ENCODE assay signal across 8 mouse cellular contexts in genomic region chr14:59605671-59606353, GRCm38 (mm10). TPM values are rescaled to one million over a fixed set of nuclear protein-coding genes. Genes with fewer than 3 reads are reported as not detected.
DNase-seq lines count a peak whose midpoint lies in the region; ATAC-seq and TF ChIP-seq lines count a peak whose summit lies in the region.

No protein-coding gene starts in this region.

- no peak for TF ChIP-seq POLR2A in ES-Bruce4 (IDR thresholded peaks at IDR 0.05; ENCODE audit: insufficient read depth, low read length)

- TF ChIP-seq CTCF in ES-Bruce4 (IDR thresholded peaks at IDR 0.05; ENCODE audit: low read depth, low read length), result peak; percentile 38

- H3K4me3 ChIP-seq in ES-Bruce4 (ENCODE audit: low read depth, low read length), result no peak overlapping the region

- DNase-seq in cerebellum, postnatal 36 days, result peak; percentile 71 to 75
- peak; percentile 80 for DNase-seq in gastrocnemius, postnatal 10 days
- peak; percentile 69 to 91 for DNase-seq in kidney, postnatal 25 days
- DNase-seq in lung, postnatal 14 days, result peak; percentile 84
- DNase-seq in right cerebral cortex, adult 2 months (ENCODE audit: low spot score in 2 of 2), result peak; percentile 80 to 82

- TF ChIP-seq EP300 in ES-Bruce4 (IDR thresholded peaks at IDR 0.05; ENCODE audit: insufficient read depth, low read depth, low read length), result no peak

- no peaks in the 10 kb centered on the region for H3K27me3 ChIP-seq in ES-Bruce4 (ENCODE audit: control insufficient read depth, insufficient read depth, low read length, poor library complexity, severe bottlenecking)

- H3K36me3 ChIP-seq in ES-Bruce4 (ENCODE audit: control insufficient read depth, insufficient read depth, low read length, poor library complexity, severe bottlenecking), result no peaks in the 10 kb centered on the region

- H3K4me1 ChIP-seq in ES-Bruce4 (ENCODE audit: control insufficient read depth, insufficient read depth, low read length), result no peaks in the 10 kb centered on the region

- H3K9me3 ChIP-seq in ES-Bruce4 (replicated peaks; ENCODE audit: control insufficient read depth, insufficient read depth, low read length, poor library complexity, severe bottlenecking), result no peaks in the 10 kb centered on the region

- ATAC-seq in activated CD4-positive, CD25-positive, alpha-beta regulatory T cell, adult 4 months, result peak; percentile 57
- ATAC-seq in erythroid progenitor cell, adult 5-6 weeks (replicated peaks; ENCODE audit: low FRiP score, poor library complexity, severe bottlenecking), result no peak

- no peak overlapping the region for H3K9ac ChIP-seq in ES-Bruce4 (ENCODE audit: low read depth, poor library complexity, severe bottlenecking)

- no peak overlapping the region for H3K27ac ChIP-seq in ES-Bruce4 (ENCODE audit: insufficient read depth, low read length)

RNA-seq across cellular contexts. Expression of gene Cdadc1, which starts 8.1 kb away (rescaled TPM):
- polyA plus RNA-seq in ES-Bruce4 (2011; ENCODE audit: insufficient read depth, insufficient read length, low read depth, missing spikeins), result 14.2 and 17.8 TPM in 2 replicates
- polyA plus RNA-seq in activated CD4-positive, CD25-positive, alpha-beta regulatory T cell, adult 4 months (2017; shearing (Covaris generic)), result 10 to 100 TPM; 33.9 to 58.8 TPM
- 10 to 100 TPM; 19.4 to 25.5 TPM for total RNA-seq in gastrocnemius, postnatal 10 days (2021)
- 17.2 and 20.9 TPM in 2 replicates for total RNA-seq in erythroid progenitor cell, adult 5-6 weeks (2015; ENCODE audit: low replicate concordance)
- 8.1 and 11.9 TPM in 2 replicates for total RNA-seq in erythroid progenitor cell, adult 5-6 weeks (2017; ENCODE audit: low replicate concordance)

RNA-seq across cellular contexts. Expression of gene Shisa2, which starts 19.3 kb away (rescaled TPM):
- polyA plus RNA-seq in ES-Bruce4 (2011; ENCODE audit: insufficient read depth, insufficient read length, low read depth, missing spikeins), result 2.3 and 2.5 TPM in 2 replicates
- under 1 TPM in 1 of 2 experiments, not detected in 1; 0.15 TPM for polyA plus RNA-seq in activated CD4-positive, CD25-positive, alpha-beta regulatory T cell, adult 4 months (2017; shearing (Covaris generic))
- total RNA-seq in gastrocnemius, postnatal 10 days (2021), result 10 to 100 TPM; 69.9 to 72.4 TPM
- not detected in 2 replicates for total RNA-seq in erythroid progenitor cell, adult 5-6 weeks (2015; ENCODE audit: low replicate concordance)
- total RNA-seq in erythroid progenitor cell, adult 5-6 weeks (2017; ENCODE audit: low replicate concordance), result not detected in 2 replicates

Comparison
In these comparisons a context has a peak if more than half of its experiments do, and no peak if none do; other contexts are left out.
1. RNA of gene Shisa2, which starts 19.3 kb away (total RNA-seq): 69.9 to 72.4 TPM in gastrocnemius, postnatal 10 days; not detected in erythroid progenitor cell, adult 5-6 weeks; every median in the first group is over 10 times any median in the second.
2. Peak in every context shown above with its lines, with median percentiles within 50 percentile points of each other: DNase-seq.